Mouse (Mus musculus) liver, embryonic 12.5 days (tissue): Measurements from ENCODE around the gene Phc2. TPM values are rescaled to one million over a fixed set of nuclear protein-coding genes. Genes with fewer than 3 reads are reported as not detected.

Experiments
- ATAC-seq: fragments of 200-750 bp; cut with Nextera tagmentation; 2 replicates; pipeline ENCODE4 v1.8.0; 2017; ENCODE audit warnings: moderate number of reproducible peaks, mild to moderate bottlenecking, moderate library complexity
- H3K27ac ChIP-seq: fragments of 300-500 bp; sonication (generic); 2 replicates; pipeline ENCODE4 v1.5.1; 2016; ENCODE audit warnings: mild to moderate bottlenecking
- H3K27me3 ChIP-seq: fragments of 300-500 bp; sonication (generic); replicated peaks from 2 replicates; pipeline ENCODE4 v1.6.1; 2016; ENCODE audit warnings: mild to moderate bottlenecking, moderate library complexity
- H3K36me3 ChIP-seq: fragments of 300-500 bp; sonication (generic); 2 replicates; pipeline ENCODE4 v1.6.1; 2016; ENCODE audit warnings: mild to moderate bottlenecking, moderate library complexity
- H3K4me1 ChIP-seq: fragments of 300-500 bp; sonication (generic); 2 replicates; pipeline ENCODE4 v1.6.1; 2016
- H3K4me2 ChIP-seq: fragments of 300-500 bp; sonication (generic); 2 replicates; pipeline ENCODE4 v1.6.1; 2016; ENCODE audit warnings: mild to moderate bottlenecking, moderate library complexity
- H3K4me3 ChIP-seq: fragments of 300-500 bp; sonication (generic); 2 replicates; pipeline ENCODE4 v1.5.1; 2016; ENCODE audit warnings: mild to moderate bottlenecking, moderate library complexity
- H3K9ac ChIP-seq: fragments of 300-500 bp; sonication (generic); 2 replicates; pipeline ENCODE4 v1.6.1; 2016; ENCODE audit warnings: mild to moderate bottlenecking, moderate library complexity
- H3K9me3 ChIP-seq: fragments of 300-500 bp; sonication (generic); replicated peaks from 2 replicates; pipeline ENCODE4 v1.6.1; 2016; ENCODE audit warnings: mild to moderate bottlenecking, moderate library complexity
- WGBS: fragments of 180-500 bp; shearing (Covaris S2); methylation state at CpG from one replicate; pipeline ENCODE4 v1.1.7; 2016; ENCODE audit not compliant: insufficient replicate concordance; 5-methylcytosine and 5-hydroxymethylcytosine counted together
- polyA plus RNA-seq: library from polyadenylated mRNA; unstranded; fragments of >200 nt; fragmentation: Nextera tagmentation; extraction: Ambion mirVana; gene quantifications from 2 replicates; pipeline ENCODE4 v1.2.1, GENCODE M21; 2016

Gene Phc2
- polyA plus RNA-seq, 1 experiment from 2014 or later: 33.2 TPM

DNA sequence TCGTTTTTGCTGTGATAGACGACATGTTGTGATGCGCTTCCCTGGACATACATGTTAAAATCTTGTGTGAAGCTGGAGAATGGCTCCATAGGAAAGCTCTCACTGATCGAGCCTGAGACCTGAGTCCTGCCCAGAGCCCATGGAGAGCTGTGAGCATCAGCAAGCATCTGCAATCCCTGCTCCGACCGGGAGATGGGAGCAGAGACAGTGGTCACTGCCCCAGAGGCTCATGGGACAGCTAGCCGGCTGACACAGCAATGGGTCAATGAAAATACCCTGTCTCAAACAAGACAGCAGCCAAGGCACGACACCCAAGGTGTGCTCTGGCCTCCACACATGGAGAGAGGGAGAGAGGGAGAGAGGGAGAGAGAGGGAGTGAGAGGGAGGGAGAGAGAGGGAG, 26.6 kb downstream of the Phc2 start:
- no peaks in the 10 kb centered on the region for H3K9me3 ChIP-seq
- no peaks in the 10 kb centered on the region for H3K36me3 ChIP-seq
- ATAC-seq: no peak
- 54% methylated on average over 8 of the region's 8 CpGs for WGBS
- H3K27me3 ChIP-seq: no peaks in the 10 kb centered on the region
- H3K27ac ChIP-seq: no peak overlapping the region
- H3K4me1 ChIP-seq: no peaks in the 10 kb centered on the region; the same call in 1 of the 2 replicates
- no peak overlapping the region for H3K4me2 ChIP-seq
- no peak overlapping the region for H3K9ac ChIP-seq
- no peak overlapping the region for H3K4me3 ChIP-seq

- ATAC-seq: no peak
- Histone ChIP-seq H3K9ac (no peak overlapping the region), H3K9me3 (0 out of 2 replicates have a peak, but pooled peaks cover under 1% of the 10 kb centered on the region), H3K27me3 (no peaks in the 10 kb centered on the region), H3K27ac (no peak overlapping the region), H3K36me3 (no peaks in the 10 kb centered on the region), H3K4me3 (no peak overlapping the region), H3K4me1 (no peaks in the 10 kb centered on the region; the same call in 1 of the 2 replicates), H3K4me2 (no peak overlapping the region)
- WGBS: 85% methylated on average over 13 of the region's 13 CpGs
Observed at GRCm38 (mm10) chr4:128682281-128682680, 27.8 kb downstream of the Phc2 start.

DNA sequence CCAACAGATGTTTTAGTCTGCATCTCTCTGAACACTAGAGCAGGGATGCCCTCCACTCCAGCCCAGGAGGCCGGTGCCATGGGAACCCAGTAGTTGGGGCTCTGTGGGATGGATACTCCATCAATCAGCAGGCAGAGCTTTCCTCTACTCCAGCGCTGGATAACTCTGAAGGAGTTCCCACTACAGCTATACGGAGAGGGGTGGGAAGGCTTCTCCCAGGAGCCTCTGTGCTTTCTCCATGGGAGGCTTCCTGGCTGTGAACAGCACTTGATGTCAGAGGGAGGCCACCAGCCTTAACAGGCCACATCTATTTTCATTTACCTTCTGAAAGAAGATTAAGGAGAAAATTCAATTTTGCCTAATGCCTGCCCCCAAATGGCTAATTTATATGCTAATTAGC, 29.2 kb downstream of the Phc2 start:
- peaks cover 7% of the 10 kb centered on the region for H3K4me1 ChIP-seq
- no peak overlapping the region for H3K4me2 ChIP-seq
- no peaks in the 10 kb centered on the region for H3K27me3 ChIP-seq
- WGBS: 55% methylated on average over 3 of the region's 3 CpGs
- H3K4me3 ChIP-seq: no peak overlapping the region
- peaks cover 4% of the 10 kb centered on the region; the same call in 1 of the 2 replicates for H3K9me3 ChIP-seq
- H3K9ac ChIP-seq: no peak overlapping the region
- no peaks in the 10 kb centered on the region for H3K36me3 ChIP-seq
- no peak for ATAC-seq
- no peak overlapping the region for H3K27ac ChIP-seq

DNA sequence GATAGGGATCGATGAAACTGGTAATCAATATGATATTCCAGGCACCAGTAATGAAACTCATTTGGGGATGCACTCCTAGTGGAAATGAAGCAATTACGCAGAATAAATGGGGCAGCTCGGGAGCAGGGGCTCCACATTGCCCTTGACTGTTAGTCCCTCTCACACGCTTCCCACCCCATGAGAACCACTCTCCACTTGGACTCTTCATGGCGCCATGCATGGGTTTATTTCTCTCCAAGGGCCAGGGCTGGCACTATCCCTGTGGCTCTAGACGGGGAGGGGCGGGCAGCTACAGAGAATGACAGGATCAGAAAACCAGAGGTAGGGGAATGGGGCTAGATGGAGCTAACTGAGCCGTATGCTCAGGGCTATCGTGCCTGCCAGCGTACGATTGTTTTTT, 29.6 kb downstream of the Phc2 start:
- Histone ChIP-seq H3K27me3 (no peaks in the 10 kb centered on the region), H3K27ac (no peak overlapping the region), H3K9me3 (peaks cover 4% of the 10 kb centered on the region; the same call in 1 of the 2 replicates), H3K4me2 (no peak overlapping the region), H3K9ac (no peak overlapping the region), H3K4me1 (peaks cover 11% of the 10 kb centered on the region), H3K36me3 (no peaks in the 10 kb centered on the region), H3K4me3 (no peak overlapping the region)
- WGBS: 73% methylated on average over 11 of the region's 11 CpGs
- no peak for ATAC-seq

GRCm38 (mm10) chr4:128688513-128688913, 34.0 kb downstream of the Phc2 start:
- Histone ChIP-seq H3K9ac (no peak overlapping the region), H3K27me3 (no peaks in the 10 kb centered on the region), H3K9me3 (peaks cover 4% of the 10 kb centered on the region; the same call in 1 of the 2 replicates), H3K4me2 (no peak overlapping the region), H3K4me3 (no peak overlapping the region), H3K4me1 (peaks cover 43% of the 10 kb centered on the region), H3K36me3 (no peaks in the 10 kb centered on the region), H3K27ac (no peak overlapping the region)
- ATAC-seq: peak; percentile 73
- WGBS: 23% methylated on average over 6 of the region's 6 CpGs

- H3K9me3 ChIP-seq: peaks cover 4% of the 10 kb centered on the region; the same call in 1 of the 2 replicates
- H3K27ac ChIP-seq: no peak overlapping the region
- no peaks in the 10 kb centered on the region for H3K36me3 ChIP-seq
- H3K4me3 ChIP-seq: no peak overlapping the region
- WGBS: 34% methylated on average over 9 of the region's 9 CpGs
- H3K4me2 ChIP-seq: no peak overlapping the region
- peaks cover 43% of the 10 kb centered on the region for H3K4me1 ChIP-seq
- no peak overlapping the region for H3K9ac ChIP-seq
- H3K27me3 ChIP-seq: no peaks in the 10 kb centered on the region
- ATAC-seq: 0 out of 2 replicates have a peak, but pooled peaks have one; percentile 45
Observed at GRCm38 (mm10) chr4:128688976-128689375, 34.5 kb downstream of the Phc2 start.

- no peak for ATAC-seq
- no peak overlapping the region for H3K4me2 ChIP-seq
- no peak overlapping the region for H3K27ac ChIP-seq
- H3K9ac ChIP-seq: no peak overlapping the region
- no peak overlapping the region for H3K4me3 ChIP-seq
- peaks cover 46% of the 10 kb centered on the region for H3K4me1 ChIP-seq
- 34% methylated on average over 6 of the region's 6 CpGs for WGBS
- no peaks in the 10 kb centered on the region for H3K36me3 ChIP-seq
- H3K9me3 ChIP-seq: peaks cover 4% of the 10 kb centered on the region; the same call in 1 of the 2 replicates
- H3K27me3 ChIP-seq: no peaks in the 10 kb centered on the region
Observed at GRCm38 (mm10) chr4:128689739-128690304, 35.3 kb downstream of the Phc2 start.

- no peaks in the 10 kb centered on the region for H3K36me3 ChIP-seq
- H3K4me2 ChIP-seq: no peak overlapping the region
- no peak overlapping the region for H3K4me3 ChIP-seq
- 21% methylated on average over 4 of the region's 4 CpGs for WGBS
- ATAC-seq: no peak
- H3K9me3 ChIP-seq: peaks cover 4% of the 10 kb centered on the region; the same call in 1 of the 2 replicates
- no peaks in the 10 kb centered on the region for H3K27me3 ChIP-seq
- peak overlapping the region; percentile 34; the same call in 1 of the 2 replicates for H3K27ac ChIP-seq
- peaks cover 46% of the 10 kb centered on the region for H3K4me1 ChIP-seq
- H3K9ac ChIP-seq: no peak overlapping the region
Observed at GRCm38 (mm10) chr4:128691195-128691594, 36.7 kb downstream of the Phc2 start.

DNA sequence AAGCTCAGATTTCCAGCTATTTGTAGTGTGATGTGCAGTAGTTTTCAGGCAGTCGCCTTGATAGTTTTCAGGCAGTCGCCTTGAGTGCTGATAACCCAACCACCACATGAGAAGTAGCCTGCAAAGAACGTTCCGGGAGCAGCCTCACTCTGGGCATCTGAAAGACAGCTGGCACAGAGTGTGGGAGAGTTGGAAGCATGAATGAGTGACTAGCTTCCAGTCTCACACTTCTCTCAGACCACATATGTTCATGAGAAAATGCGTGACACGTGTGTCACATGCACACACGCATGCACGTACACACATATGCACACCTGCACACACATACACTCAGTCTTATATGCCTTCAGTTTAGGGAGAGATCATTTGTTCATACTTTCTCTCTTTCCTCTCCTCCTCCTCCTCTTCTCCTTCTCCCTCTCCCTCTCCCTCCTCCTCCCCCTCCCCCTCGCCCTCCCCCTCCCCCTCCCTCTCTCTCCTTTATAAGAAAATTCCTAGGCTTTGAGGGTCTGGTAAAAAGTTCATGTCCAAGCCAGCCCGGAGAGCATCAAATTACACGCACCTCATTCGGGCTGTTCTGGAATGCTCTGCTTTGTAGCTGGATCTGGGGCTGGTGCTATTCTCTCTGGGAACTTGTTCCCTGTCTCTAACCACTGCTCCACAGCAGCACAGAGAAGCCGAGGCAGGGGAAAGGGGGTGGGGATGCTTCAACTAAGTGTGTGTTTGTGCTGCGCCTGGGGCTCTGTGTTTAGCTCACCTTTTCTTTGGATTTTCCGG, 37.8 kb downstream of the Phc2 start:
- Histone ChIP-seq H3K27ac (no peak overlapping the region), H3K36me3 (no peaks in the 10 kb centered on the region), H3K4me1 (peaks cover 46% of the 10 kb centered on the region), H3K4me3 (no peak overlapping the region), H3K4me2 (no peak overlapping the region), H3K9me3 (peaks cover 3% of the 10 kb centered on the region; the same call in 1 of the 2 replicates), H3K27me3 (no peaks in the 10 kb centered on the region), H3K9ac (no peak overlapping the region)
- 59% methylated on average over 14 of the region's 15 CpGs for WGBS
- no peak for ATAC-seq

- no peak for ATAC-seq
- Histone ChIP-seq H3K4me1 (peaks cover 44% of the 10 kb centered on the region), H3K27me3 (no peaks in the 10 kb centered on the region), H3K4me3 (no peak overlapping the region), H3K36me3 (no peaks in the 10 kb centered on the region), H3K27ac (no peak overlapping the region), H3K9me3 (no peaks in the 10 kb centered on the region), H3K4me2 (no peak overlapping the region), H3K9ac (no peak overlapping the region)
- WGBS: 60% methylated on average over 5 of the region's 5 CpGs
Observed at GRCm38 (mm10) chr4:128693207-128693606, 38.7 kb downstream of the Phc2 start.

DNA sequence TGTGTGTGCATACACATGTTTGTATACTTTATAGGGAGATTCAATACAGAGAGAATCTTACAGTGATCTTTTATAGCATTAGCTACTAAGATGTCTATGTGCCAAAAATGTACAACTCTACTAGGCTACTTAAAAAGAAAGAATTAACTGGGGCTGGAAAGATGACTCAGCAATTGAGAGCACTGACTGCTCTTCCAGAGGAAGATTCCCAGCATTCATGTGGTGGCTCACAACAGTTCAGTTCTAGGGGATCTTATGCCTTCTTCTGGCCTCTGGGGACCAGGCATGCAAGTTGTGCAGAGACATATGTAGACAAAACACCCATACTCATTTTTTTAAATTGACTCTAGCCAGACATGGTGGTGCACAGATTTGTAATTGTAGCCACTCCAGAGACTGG, 39.8 kb downstream of the Phc2 start:
- no peak overlapping the region for H3K4me2 ChIP-seq
- no peak overlapping the region for H3K27ac ChIP-seq
- H3K4me3 ChIP-seq: no peak overlapping the region
- no peaks in the 10 kb centered on the region for H3K27me3 ChIP-seq
- no peaks in the 10 kb centered on the region for H3K9me3 ChIP-seq
- ATAC-seq: no peak
- H3K36me3 ChIP-seq: no peaks in the 10 kb centered on the region
- peaks cover 33% of the 10 kb centered on the region for H3K4me1 ChIP-seq
- no peak overlapping the region for H3K9ac ChIP-seq

DNA sequence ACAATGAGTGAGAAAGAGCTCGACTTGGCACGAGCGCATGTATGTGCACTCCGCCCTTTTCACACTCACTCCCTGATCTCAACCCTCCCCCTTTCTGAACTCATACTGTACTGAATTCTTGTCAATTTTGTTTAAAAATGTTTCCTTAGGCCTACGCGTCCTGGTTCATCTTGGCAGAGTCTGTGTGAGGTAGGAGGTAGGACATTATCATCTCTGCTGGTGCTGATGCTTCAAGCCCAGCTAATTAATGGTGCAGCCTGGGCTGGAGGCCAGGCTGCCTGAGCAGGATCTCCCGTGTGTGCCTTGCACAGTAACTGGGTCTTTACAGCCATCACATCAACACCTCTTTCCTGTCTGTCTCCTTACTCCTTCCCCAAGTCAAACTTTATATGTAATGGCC, 40.6 kb downstream of the Phc2 start:
- WGBS: 73% methylated on average over 7 of the region's 7 CpGs
- no peak overlapping the region for H3K4me2 ChIP-seq
- H3K9ac ChIP-seq: no peak overlapping the region
- H3K4me3 ChIP-seq: no peak overlapping the region
- H3K9me3 ChIP-seq: no peaks in the 10 kb centered on the region
- ATAC-seq: no peak
- H3K27ac ChIP-seq: no peak overlapping the region
- no peaks in the 10 kb centered on the region for H3K27me3 ChIP-seq
- H3K36me3 ChIP-seq: no peaks in the 10 kb centered on the region
- peaks cover 26% of the 10 kb centered on the region for H3K4me1 ChIP-seq
